Mouse (Mus musculus): ENCODE measurements at regions not wholly inside any gene's neighbourhood (a gene's known extent, or its start where the extent isn't known, plus 50 kb on each side); places are given as distances from the start of the nearest gene placed in this dataset.

GRCm38 (mm10) chr7:74907391-74907790, 352.8 kb upstream of the Slco3a1 start:
- DNase-seq (ENCODE audit: low spot score in 2 of 2): no peak

GRCm38 (mm10) chr7:74877466-74877865, 322.9 kb upstream of the Slco3a1 start:
- DNase-seq (ENCODE audit: low spot score in 2 of 2): no peak

- no peak for DNase-seq (ENCODE audit: low spot score in 2 of 2)
Measured at GRCm38 (mm10) chr7:74876667-74877066, 322.1 kb upstream of the Slco3a1 start.

- DNase-seq (ENCODE audit: low spot score in 2 of 2): no peak
Measured at GRCm38 (mm10) chr7:74870250-74870649, 315.7 kb upstream of the Slco3a1 start.

GRCm38 (mm10) chr7:74862727-74863126, 308.1 kb upstream of the Slco3a1 start:
- DNase-seq (ENCODE audit: low spot score in 2 of 2): no peak

GRCm38 (mm10) chr7:74844306-74844929, 289.8 kb upstream of the Slco3a1 start:
- DNase-seq (ENCODE audit: low spot score in 2 of 2): no peak

- DNase-seq (ENCODE audit: low spot score in 2 of 2): no peak
Measured at GRCm38 (mm10) chr7:74823286-74823685, 268.7 kb upstream of the Slco3a1 start.

- DNase-seq (ENCODE audit: low spot score in 2 of 2): no peak
Measured at GRCm38 (mm10) chr7:74793241-74793640, 238.7 kb upstream of the Slco3a1 start.

- DNase-seq (ENCODE audit: low spot score in 2 of 2): no peak
Measured at GRCm38 (mm10) chr7:74788696-74789095, 234.1 kb upstream of the Slco3a1 start.

GRCm38 (mm10) chr7:74771435-74772406, 217.1 kb upstream of the Slco3a1 start:
- no peak for DNase-seq (ENCODE audit: low spot score in 2 of 2)

GRCm38 (mm10) chr7:74766550-74766949, 212.0 kb upstream of the Slco3a1 start:
- DNase-seq (ENCODE audit: low spot score in 2 of 2): no peak

GRCm38 (mm10) chr7:74757469-74757868, 202.9 kb upstream of the Slco3a1 start:
- no peak for DNase-seq (ENCODE audit: low spot score in 2 of 2)

- DNase-seq (ENCODE audit: low spot score in 2 of 2): no peak
Measured at GRCm38 (mm10) chr7:74747704-74748103, 193.1 kb upstream of the Slco3a1 start.

- DNase-seq (ENCODE audit: low spot score in 2 of 2): no peak
Measured at GRCm38 (mm10) chr7:74734941-74735340, 180.4 kb upstream of the Slco3a1 start.

- peak in 1 of 2 experiments; percentile 1 for DNase-seq (ENCODE audit: low spot score in 2 of 2)
Measured at GRCm38 (mm10) chr7:74726324-74726991, 171.9 kb upstream of the Slco3a1 start.

GRCm38 (mm10) chr7:74719321-74719720, 164.7 kb upstream of the Slco3a1 start:
- no peak for DNase-seq (ENCODE audit: low spot score in 2 of 2)

- DNase-seq (ENCODE audit: low spot score in 2 of 2): no peak
Measured at GRCm38 (mm10) chr7:74709993-74710581, 155.5 kb upstream of the Slco3a1 start.

GRCm38 (mm10) chr7:74709006-74709405, 154.4 kb upstream of the Slco3a1 start:
- DNase-seq (ENCODE audit: low spot score in 2 of 2): no peak

GRCm38 (mm10) chr7:74703533-74703932, 149.0 kb upstream of the Slco3a1 start:
- no peak for DNase-seq (ENCODE audit: low spot score in 2 of 2)

- no peak for DNase-seq (ENCODE audit: low spot score in 2 of 2)
Measured at GRCm38 (mm10) chr7:74697794-74698354, 143.3 kb upstream of the Slco3a1 start.

GRCm38 (mm10) chr7:74696286-74696685, 141.7 kb upstream of the Slco3a1 start:
- no peak for DNase-seq (ENCODE audit: low spot score in 2 of 2)

GRCm38 (mm10) chr7:74693049-74693448, 138.5 kb upstream of the Slco3a1 start:
- DNase-seq (ENCODE audit: low spot score in 2 of 2): no peak
